Mouse (Mus musculus) C2C12 (cell line): ENCODE results near the gene Fam189a2.

Experiments
- CTCF ChIP-seq: IDR thresholded peaks from one replicate; pipeline ENCODE4 v1.5.1; 2011; ENCODE audit not compliant: control insufficient read depth, insufficient read depth, insufficient read length
- MAX ChIP-seq: IDR thresholded peaks from one replicate; pipeline ENCODE4 v1.6.1; 2011; ENCODE audit warnings: mild to moderate bottlenecking, control low read depth

- no peak for TF ChIP-seq MAX
- no peak for TF ChIP-seq CTCF
Measured at GRCm38 (mm10) chr19:24024667-24025066, 6.2 kb downstream of the Fam189a2 start.
